Mouse (Mus musculus): ENCODE data around the gene Mef2b. TPM values are rescaled to one million over a fixed set of nuclear protein-coding genes. Genes with fewer than 3 reads are reported as not detected.

Mef2b gene
- polyA plus RNA-seq (2016; fragmentation: Nextera tagmentation; extraction: Ambion mirVana) = 0.49 and 1.1 TPM in 2 replicates

GRCm38 (mm10) chr8:70139026-70139857 is at the start of gene Mef2b, which contains the start of the genes Rfxank and Borcs8:
TSS of gene Mef2b (plus strand) at chr8:70139711.
TSS of gene Rfxank (minus strand) at chr8:70139154.
TSS of gene Borcs8 (plus strand) at chr8:70139499.
- under 1% methylated on average over 46 of the region's 46 CpGs for WGBS
- peak within 1 kb of the TSS; percentile 82 for H3K4me3 ChIP-seq (replicated peaks)
- peak within 1 kb of the TSS; percentile 75 for H3K9ac ChIP-seq (replicated peaks)
- peak within 1 kb of the TSS; percentile 85 for H3K27ac ChIP-seq
- no peaks in the 10 kb centered on the region for H3K9me3 ChIP-seq
- H3K27me3 ChIP-seq = no peaks in the 10 kb centered on the region
- H3K4me2 ChIP-seq = peak within 1 kb of the TSS; percentile 63
- peaks cover 53% of the 10 kb centered on the region for H3K36me3 ChIP-seq
- peaks cover 17% of the 10 kb centered on the region for H3K4me1 ChIP-seq (replicated peaks)
- peak; percentile 96 for ATAC-seq (ENCODE audit: insufficient number of reproducible peaks, insufficient read depth, low FRiP score, low TSS enrichment, low read depth)

DNA sequence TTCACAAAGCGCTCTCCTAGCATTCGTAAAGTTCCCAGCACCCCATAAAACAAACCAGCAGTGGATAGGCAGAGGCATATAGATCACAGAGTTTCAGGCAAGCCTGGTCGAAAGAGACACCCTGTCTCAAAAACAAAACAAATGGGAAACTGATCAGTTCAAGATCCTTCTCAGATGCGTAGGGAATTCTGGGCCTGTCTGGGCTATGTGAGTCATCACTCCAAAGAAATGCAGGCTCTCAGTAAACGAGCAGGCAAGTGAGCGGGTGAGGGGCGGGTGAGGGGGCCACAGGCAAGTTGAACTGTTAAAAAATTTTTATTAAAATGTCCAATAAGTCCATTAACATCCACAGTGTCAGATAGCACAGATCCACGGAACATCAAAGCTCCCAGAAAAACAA is 46.7 kb upstream of the Mef2b start:
- Histone ChIP-seq H3K27ac (no peak overlapping the region), H3K36me3 (no peaks in the 10 kb centered on the region), H3K9ac (replicated peaks) (no peak overlapping the region), H3K9me3 (peaks cover 2% of the 10 kb centered on the region; the same call in 1 of the 2 replicates), H3K4me1 (replicated peaks) (peaks cover 5% of the 10 kb centered on the region; the same call in 1 of the 2 replicates), H3K4me3 (replicated peaks) (no peak overlapping the region), H3K27me3 (peaks cover 63% of the 10 kb centered on the region), H3K4me2 (no peak overlapping the region)
- WGBS = 42% methylated on average over 8 of the region's 8 CpGs
- no peak for ATAC-seq (ENCODE audit: insufficient number of reproducible peaks, insufficient read depth, low FRiP score, low TSS enrichment, low read depth)

DNA sequence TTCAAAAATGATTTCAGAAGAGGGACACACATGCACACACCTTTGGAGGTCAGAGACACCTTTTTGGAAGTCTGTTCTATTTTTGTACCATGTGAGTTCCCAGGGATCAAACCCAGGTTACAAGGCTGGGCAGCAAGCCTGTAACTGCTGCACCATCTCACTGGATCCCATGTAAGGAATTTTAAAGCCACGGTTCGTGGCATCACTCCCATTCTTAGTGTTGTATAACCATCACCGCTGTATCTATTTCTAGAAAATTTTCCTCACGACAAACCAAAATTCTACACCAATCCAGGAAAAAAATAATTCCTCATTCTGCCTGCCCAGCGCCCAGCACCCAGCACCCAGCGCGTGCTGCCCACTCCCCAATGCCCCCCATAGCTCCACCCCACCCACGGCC is 40.2 kb upstream of the Mef2b start:
- no peaks in the 10 kb centered on the region for H3K36me3 ChIP-seq
- no peak overlapping the region for H3K4me3 ChIP-seq (replicated peaks)
- WGBS = 73% methylated on average over 8 of the region's 8 CpGs
- H3K9me3 ChIP-seq = peaks cover 5% of the 10 kb centered on the region; the same call in 1 of the 2 replicates
- ATAC-seq (ENCODE audit: insufficient number of reproducible peaks, insufficient read depth, low FRiP score, low TSS enrichment, low read depth) = no peak
- no peaks in the 10 kb centered on the region for H3K4me1 ChIP-seq (replicated peaks)
- no peak overlapping the region for H3K9ac ChIP-seq (replicated peaks)
- peaks cover 18% of the 10 kb centered on the region for H3K27me3 ChIP-seq
- no peak overlapping the region for H3K27ac ChIP-seq
- H3K4me2 ChIP-seq = no peak overlapping the region

DNA sequence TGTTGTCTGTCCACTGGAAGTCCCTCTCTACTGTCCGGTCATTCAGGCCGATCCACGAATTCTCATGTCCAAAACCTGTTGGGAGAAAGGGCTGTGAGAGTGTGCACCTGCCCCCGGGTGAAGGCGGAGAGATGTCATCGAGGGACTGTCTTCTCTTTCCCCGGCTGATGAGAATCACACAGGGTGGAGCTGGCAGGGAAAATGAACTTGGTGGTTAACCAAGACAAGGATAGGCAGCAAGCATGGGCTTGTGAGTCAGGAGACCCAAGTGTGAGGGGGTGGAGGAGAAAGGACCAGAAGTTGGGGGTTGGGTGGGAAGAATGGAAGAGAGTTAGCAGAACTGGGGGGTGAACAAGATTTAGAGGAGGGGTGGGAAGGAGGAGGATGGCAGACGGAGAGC is 39.3 kb upstream of the Mef2b start:
- H3K27me3 ChIP-seq = peaks cover 21% of the 10 kb centered on the region
- H3K9ac ChIP-seq (replicated peaks) = 0 out of 2 replicates have a peak overlapping the region, but pooled peaks have one; percentile 0
- H3K9me3 ChIP-seq = peaks cover 5% of the 10 kb centered on the region; the same call in 1 of the 2 replicates
- H3K4me2 ChIP-seq = no peak overlapping the region
- 84% methylated on average over 8 of the region's 8 CpGs for WGBS
- no peaks in the 10 kb centered on the region for H3K36me3 ChIP-seq
- no peak for ATAC-seq (ENCODE audit: insufficient number of reproducible peaks, insufficient read depth, low FRiP score, low TSS enrichment, low read depth)
- H3K27ac ChIP-seq = no peak overlapping the region
- no peaks in the 10 kb centered on the region for H3K4me1 ChIP-seq (replicated peaks)
- H3K4me3 ChIP-seq (replicated peaks) = no peak overlapping the region

- Histone ChIP-seq H3K27ac (no peak overlapping the region), H3K4me3 (replicated peaks) (no peak overlapping the region), H3K9ac (replicated peaks) (no peak overlapping the region), H3K27me3 (peaks cover 43% of the 10 kb centered on the region), H3K4me1 (replicated peaks) (no peaks in the 10 kb centered on the region), H3K4me2 (no peak overlapping the region), H3K9me3 (no peaks in the 10 kb centered on the region), H3K36me3 (no peaks in the 10 kb centered on the region)
- WGBS = 20% methylated on average over 6 of the region's 6 CpGs
- no peak for ATAC-seq (ENCODE audit: insufficient number of reproducible peaks, insufficient read depth, low FRiP score, low TSS enrichment, low read depth)
Measured at GRCm38 (mm10) chr8:70104506-70104905, 35.0 kb upstream of the Mef2b start.

DNA sequence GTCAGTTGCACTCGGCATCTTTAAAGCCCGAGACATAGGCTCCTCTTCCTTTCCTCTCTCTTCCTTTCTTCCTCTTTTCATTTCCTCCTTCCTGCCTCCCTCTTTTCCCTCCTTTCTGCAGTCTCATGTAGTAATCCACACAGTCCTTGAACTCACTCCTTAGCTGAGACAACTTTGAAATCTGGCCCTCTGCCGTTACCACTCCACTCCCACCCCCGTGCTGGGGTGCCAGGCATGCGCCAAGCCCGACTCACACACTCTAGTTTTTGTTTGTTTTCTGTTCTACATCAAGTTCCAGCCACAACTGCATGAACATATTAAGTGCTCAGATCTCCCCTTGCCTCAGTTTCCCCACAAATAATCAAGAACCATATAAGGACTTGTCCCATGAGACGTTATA is 34.6 kb upstream of the Mef2b start:
- no peak overlapping the region for H3K4me3 ChIP-seq (replicated peaks)
- H3K27me3 ChIP-seq = peaks cover 43% of the 10 kb centered on the region
- 81% methylated on average over 7 of the region's 7 CpGs for WGBS
- no peak overlapping the region for H3K4me2 ChIP-seq
- ATAC-seq (ENCODE audit: insufficient number of reproducible peaks, insufficient read depth, low FRiP score, low TSS enrichment, low read depth) = no peak
- no peaks in the 10 kb centered on the region for H3K36me3 ChIP-seq
- H3K9ac ChIP-seq (replicated peaks) = no peak overlapping the region
- H3K4me1 ChIP-seq (replicated peaks) = no peaks in the 10 kb centered on the region
- no peak overlapping the region for H3K27ac ChIP-seq
- H3K9me3 ChIP-seq = no peaks in the 10 kb centered on the region

- H3K27ac ChIP-seq = no peak overlapping the region
- H3K4me3 ChIP-seq (replicated peaks) = no peak overlapping the region
- H3K9ac ChIP-seq (replicated peaks) = no peak overlapping the region
- no peak overlapping the region for H3K4me2 ChIP-seq
- H3K9me3 ChIP-seq = no peaks in the 10 kb centered on the region
- peaks cover 6% of the 10 kb centered on the region for H3K4me1 ChIP-seq (replicated peaks)
- ATAC-seq (ENCODE audit: insufficient number of reproducible peaks, insufficient read depth, low FRiP score, low TSS enrichment, low read depth) = no peak
- H3K27me3 ChIP-seq = peaks cover 89% of the 10 kb centered on the region
- H3K36me3 ChIP-seq = no peaks in the 10 kb centered on the region
- WGBS = 82% methylated on average over 2 of the region's 2 CpGs
Measured at GRCm38 (mm10) chr8:70110451-70110850, 29.1 kb upstream of the Mef2b start.

DNA sequence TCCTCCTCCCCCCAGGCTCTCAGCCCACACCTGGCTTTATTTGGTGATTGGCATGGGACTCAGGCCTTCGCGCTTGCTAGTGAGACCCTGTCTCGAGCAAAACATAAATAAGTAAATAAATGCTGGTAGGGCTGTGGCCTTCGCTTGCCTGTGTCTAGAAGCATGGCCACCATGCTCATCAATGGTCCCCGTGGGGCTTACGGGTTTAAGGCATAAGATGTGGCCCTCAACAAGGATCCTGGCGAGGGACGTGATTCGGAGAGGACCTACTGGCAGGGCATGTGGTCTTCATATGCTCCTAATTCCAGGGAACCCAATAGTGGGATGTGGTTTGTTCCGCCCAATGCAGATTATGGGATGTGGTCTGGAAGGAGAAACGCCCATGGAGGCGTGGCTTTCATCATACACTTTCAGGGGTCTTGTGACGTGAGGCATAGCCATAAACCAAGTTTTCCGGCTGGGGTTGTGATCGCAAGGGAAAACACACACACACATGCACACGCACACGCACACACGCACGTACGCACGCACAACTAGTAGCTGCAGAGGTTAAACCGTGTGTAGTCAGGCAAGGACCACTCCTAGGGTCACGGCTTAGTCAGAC is 28.2 kb upstream of the Mef2b start:
- Histone ChIP-seq H3K27ac (no peak overlapping the region), H3K27me3 (peaks cover 92% of the 10 kb centered on the region), H3K9me3 (no peaks in the 10 kb centered on the region), H3K4me3 (replicated peaks) (0 out of 2 replicates have a peak overlapping the region, but pooled peaks have one; percentile 13), H3K4me1 (replicated peaks) (peaks cover 6% of the 10 kb centered on the region), H3K4me2 (peak overlapping the region; percentile 24), H3K36me3 (no peaks in the 10 kb centered on the region), H3K9ac (replicated peaks) (no peak overlapping the region)
- no peak for ATAC-seq (ENCODE audit: insufficient number of reproducible peaks, insufficient read depth, low FRiP score, low TSS enrichment, low read depth)
- WGBS = 47% methylated on average over 23 of the region's 23 CpGs

GRCm38 (mm10) chr8:70112401-70113016 is 27.0 kb upstream of the Mef2b start:
- no peak for ATAC-seq (ENCODE audit: insufficient number of reproducible peaks, insufficient read depth, low FRiP score, low TSS enrichment, low read depth)
- WGBS = 8% methylated on average over 43 of the region's 43 CpGs
- Histone ChIP-seq H3K9me3 (no peaks in the 10 kb centered on the region), H3K27me3 (peaks cover 99% of the 10 kb centered on the region), H3K4me1 (replicated peaks) (peaks cover 6% of the 10 kb centered on the region), H3K27ac (no peak overlapping the region), H3K4me2 (no peak overlapping the region; the same call in 1 of the 2 replicates), H3K9ac (replicated peaks) (no peak overlapping the region), H3K36me3 (no peaks in the 10 kb centered on the region), H3K4me3 (replicated peaks) (0 out of 2 replicates have a peak overlapping the region, but pooled peaks have one; percentile 13)

- no peak for ATAC-seq (ENCODE audit: insufficient number of reproducible peaks, insufficient read depth, low FRiP score, low TSS enrichment, low read depth)
Measured at GRCm38 (mm10) chr8:70114488-70114887, 25.0 kb upstream of the Mef2b start.

DNA sequence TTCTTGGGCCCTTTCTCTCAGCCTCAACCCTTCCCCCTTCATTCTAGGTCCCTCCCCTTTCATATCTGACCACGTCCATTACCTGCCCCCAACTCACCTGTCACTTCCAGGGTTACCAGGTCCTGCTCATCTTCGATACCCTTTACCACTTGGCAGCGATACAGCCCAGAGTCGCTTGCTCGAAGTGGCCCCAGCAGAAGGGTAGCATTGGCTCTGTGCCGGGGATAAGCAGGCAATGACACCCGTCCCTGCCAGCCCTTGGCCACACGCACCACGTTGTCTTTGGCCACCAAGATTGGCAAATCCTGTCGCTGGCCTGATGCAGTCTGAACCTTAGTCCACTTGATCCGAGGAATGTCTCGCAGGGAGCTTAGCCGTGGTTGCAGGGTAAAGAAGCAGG is 24.6 kb upstream of the Mef2b start:
- H3K9ac ChIP-seq (replicated peaks) = no peak overlapping the region
- H3K27me3 ChIP-seq = peaks cover 100% of the 10 kb centered on the region
- no peak for ATAC-seq (ENCODE audit: insufficient number of reproducible peaks, insufficient read depth, low FRiP score, low TSS enrichment, low read depth)
- H3K9me3 ChIP-seq = no peaks in the 10 kb centered on the region
- 69% methylated on average over 13 of the region's 13 CpGs for WGBS
- H3K36me3 ChIP-seq = no peaks in the 10 kb centered on the region
- H3K4me3 ChIP-seq (replicated peaks) = no peak overlapping the region
- H3K4me1 ChIP-seq (replicated peaks) = peaks cover 6% of the 10 kb centered on the region
- H3K27ac ChIP-seq = no peak overlapping the region
- H3K4me2 ChIP-seq = no peak overlapping the region

More at GRCm38 (mm10) chr8:70114488-70114887, 25.0 kb upstream of the Mef2b start:
- 23% methylated on average over 6 of the region's 6 CpGs for WGBS
- Histone ChIP-seq H3K9ac (replicated peaks) (no peak overlapping the region), H3K27me3 (peaks cover 100% of the 10 kb centered on the region), H3K27ac (no peak overlapping the region), H3K4me2 (no peak overlapping the region), H3K36me3 (no peaks in the 10 kb centered on the region), H3K4me3 (replicated peaks) (no peak overlapping the region), H3K9me3 (no peaks in the 10 kb centered on the region), H3K4me1 (replicated peaks) (peaks cover 6% of the 10 kb centered on the region)

Measured in limb, embryonic 12.5 days (tissue).